Mouse (Mus musculus) frontal cortex, postnatal 25 days (tissue): ENCODE results near the gene Fbf1.

ENCODE experiments used
- DNase-seq, 2 experiments: peaks; one replicate each; pipeline ENCODE4 v3.0.0; 2022; ENCODE audit warnings: low spot score in 2 of 2

The Fbf1 gene

DNA sequence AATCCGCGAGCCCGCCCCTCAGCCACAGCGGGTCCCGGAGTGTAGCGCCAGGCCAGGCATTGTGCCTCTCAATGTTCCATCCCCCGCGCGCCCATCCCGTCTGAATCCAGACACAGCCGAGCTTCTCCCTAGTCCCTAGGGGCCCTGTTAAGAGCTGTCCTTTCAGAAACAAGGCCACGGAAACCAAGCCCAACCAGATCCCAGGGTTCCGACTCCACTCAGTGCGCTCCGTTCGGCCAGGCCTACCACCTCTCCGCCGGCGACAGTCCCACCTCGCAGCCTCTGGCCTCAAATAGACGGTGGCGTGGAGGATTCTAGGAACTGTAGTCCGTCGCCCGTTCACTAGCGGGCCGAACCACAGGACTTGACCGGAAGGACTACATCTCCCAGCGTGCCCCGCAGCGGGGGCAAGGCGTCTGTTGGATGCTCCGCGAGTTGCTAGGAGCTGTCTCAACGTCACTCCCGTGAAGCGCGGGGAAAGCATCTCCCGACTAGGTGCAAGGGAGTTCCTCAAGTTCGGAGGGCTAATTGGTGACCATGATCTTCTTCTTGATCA, at the start of gene Fbf1:
Fbf1 (minus strand) TSS at position 283 of the 556 bp plus-strand sequence.
- DNase-seq: peak; percentile 86 to 95

DNA sequence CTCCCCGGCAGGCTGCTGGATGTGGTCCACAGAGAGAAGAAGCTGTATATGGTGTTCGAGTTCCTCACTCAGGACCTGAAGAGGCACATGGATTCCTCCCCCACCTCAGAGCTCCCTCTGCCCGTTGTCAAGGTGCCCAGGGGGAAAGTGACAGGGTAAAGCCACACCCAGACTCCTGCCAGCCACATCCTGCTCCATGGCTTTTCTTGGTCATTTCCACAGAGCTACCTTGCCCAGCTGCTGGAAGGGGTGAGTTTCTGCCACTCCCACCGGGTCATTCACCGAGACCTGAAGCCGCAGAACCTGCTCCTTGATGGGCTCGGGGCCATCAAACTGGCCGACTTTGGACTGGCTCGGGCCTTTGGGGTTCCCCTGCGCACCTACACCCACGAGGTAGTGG, 48.6 kb upstream of the Fbf1 start:
- no peak for DNase-seq

DNA sequence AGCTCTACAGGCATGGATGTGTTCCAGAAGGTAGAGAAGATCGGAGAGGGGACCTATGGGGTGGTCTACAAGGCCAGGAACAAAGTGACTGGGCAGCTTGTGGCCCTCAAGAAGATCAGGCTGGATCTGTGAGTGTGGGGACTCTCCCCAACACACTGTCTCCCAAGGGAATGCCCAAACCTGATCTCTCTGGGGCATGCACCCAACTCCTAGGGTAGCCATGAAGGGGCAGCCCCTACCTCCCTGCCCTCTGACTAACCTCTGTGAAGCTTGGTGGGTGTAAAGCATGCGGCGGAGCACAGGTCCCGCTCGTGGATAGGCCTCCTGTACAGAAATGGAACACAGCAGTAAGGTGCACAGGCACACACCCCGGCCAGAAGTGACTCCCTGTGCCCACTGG, 48.0 kb upstream of the Fbf1 start:
- no peak for DNase-seq

DNA sequence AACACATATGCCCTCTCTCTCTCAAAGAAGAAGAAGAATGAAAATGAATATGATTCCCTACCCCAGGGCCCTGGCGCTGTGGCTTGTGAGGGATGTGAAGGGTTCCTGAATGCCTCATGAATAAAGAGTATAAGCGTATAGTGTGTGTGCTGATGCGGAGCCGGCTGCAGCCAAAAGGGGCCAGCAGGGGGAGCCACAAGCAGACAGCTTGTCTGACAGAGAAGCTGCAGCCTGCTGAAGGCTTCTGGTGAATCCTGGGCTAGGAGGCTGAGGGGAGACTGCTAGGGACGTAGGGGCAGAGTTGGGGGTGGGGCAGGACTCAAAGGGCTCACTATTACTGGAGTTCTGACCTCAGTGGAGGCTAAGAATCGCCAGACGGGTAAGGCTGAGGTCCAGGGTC, 47.2 kb upstream of the Fbf1 start:
- no peak for DNase-seq

DNA sequence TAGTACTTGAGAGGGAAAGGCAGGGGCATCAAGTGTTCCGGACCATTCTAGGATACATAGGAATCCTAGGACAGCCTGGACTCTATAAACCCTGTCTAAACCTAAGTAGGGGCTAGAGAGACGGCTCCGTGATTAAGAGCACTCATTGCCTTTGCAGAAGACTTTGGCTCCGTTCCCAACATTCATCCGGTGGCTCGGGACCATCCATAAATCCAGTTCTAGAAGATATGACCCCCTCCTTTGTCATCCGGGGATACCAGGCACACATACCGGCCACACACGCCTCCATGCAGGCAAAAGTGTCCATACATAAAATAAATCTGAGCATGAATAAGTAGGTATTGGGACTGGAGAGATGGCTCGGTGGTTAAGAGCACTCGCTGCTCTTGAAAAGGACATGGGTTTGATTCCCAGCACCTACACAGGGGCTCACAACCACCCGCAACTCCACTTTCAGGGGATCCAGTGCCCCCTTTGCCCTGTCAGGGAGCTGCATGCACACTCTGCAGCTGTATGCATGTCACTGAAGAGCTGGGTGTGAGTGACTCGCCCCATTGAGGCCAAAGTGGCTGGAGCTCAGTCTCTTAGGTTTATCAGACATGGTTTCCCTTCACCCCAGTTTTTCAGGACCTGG, 46.0 kb upstream of the Fbf1 start:
- DNase-seq: no peak

DNA sequence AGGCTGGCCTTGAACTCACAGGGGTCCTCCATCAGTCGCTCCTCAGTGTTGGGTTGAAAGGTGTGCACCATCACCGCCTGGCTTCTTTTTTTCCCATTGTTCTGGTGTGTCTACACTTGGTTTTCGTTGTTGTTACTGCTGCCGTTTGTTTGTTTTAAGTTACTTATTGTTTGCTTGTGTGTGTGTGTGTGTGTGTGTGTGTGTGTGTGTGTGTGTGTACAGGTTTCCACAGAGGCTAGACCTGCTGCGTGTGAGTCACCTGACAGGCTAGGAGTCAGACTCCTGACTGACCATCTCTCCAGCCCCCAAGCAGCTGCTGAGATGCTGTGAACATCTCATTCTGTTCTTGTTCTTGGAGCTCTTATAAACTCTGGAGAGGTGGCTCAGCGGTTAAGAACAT, 44.9 kb upstream of the Fbf1 start:
- no peak for DNase-seq

GRCm38 (mm10) chr11:116210696-116211095, 42.7 kb upstream of the Fbf1 start:
- no peak for DNase-seq

- no peak for DNase-seq
These were observed 41.3 kb upstream of the Fbf1 start for GRCm38 (mm10) chr11:116209257-116209656.

GRCm38 (mm10) chr11:116208660-116209059, 40.7 kb upstream of the Fbf1 start:
- no peak for DNase-seq

GRCm38 (mm10) chr11:116206678-116207077, 38.7 kb upstream of the Fbf1 start:
- no peak for DNase-seq

GRCm38 (mm10) chr11:116203150-116203549, 35.2 kb upstream of the Fbf1 start:
- no peak for DNase-seq

DNA sequence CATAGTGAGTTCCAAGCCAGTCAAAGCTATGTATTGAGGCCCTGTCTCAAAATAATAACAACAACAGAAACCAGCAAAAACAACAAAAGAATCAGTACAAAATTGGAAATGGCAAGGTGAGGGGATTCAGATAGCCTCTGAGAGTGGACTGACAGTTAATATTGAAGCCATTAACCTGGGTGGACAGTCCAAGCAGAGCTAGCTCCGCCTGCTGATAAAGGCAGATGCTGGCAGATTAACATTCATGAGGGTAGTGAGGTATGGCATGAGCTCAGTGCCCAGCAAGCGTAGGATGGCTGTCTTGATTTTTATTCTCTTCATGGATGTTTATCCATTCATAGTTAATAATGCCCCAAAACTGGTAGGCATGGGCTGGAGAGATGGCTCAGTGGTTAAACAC, 33.2 kb upstream of the Fbf1 start:
- DNase-seq: no peak

- DNase-seq: peak; percentile 91 to 95
These were observed 30.9 kb upstream of the Fbf1 start, which contains the start of the genes Ten1 and Acox1 for GRCm38 (mm10) chr11:116198639-116199531. Gene Ten1, plus strand, starts transcription at chr11:116198855. Gene Acox1, minus strand, starts transcription at chr11:116199045.

DNA sequence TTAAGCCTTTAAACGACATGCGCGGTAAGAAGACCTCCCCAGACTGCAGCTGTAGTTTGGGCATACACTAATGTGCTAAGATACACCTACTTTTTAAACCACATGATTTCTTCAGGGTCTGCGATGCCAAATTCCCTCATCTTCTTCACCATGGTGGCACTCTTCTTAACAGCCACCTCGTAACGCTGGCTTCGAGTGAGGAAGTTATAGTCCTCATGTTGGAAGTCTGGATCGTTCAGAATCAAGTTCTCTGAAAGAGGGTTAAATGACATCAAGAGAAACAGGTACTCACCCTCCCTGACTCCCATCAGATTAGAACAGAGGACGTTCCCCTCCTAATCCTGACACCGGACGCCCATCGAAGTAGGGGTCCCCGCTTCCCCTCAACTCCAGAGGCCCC, 30.2 kb upstream of the Fbf1 start:
- no peak for DNase-seq

GRCm38 (mm10) chr11:116197584-116197906, 29.6 kb upstream of the Fbf1 start:
- no peak for DNase-seq

DNA sequence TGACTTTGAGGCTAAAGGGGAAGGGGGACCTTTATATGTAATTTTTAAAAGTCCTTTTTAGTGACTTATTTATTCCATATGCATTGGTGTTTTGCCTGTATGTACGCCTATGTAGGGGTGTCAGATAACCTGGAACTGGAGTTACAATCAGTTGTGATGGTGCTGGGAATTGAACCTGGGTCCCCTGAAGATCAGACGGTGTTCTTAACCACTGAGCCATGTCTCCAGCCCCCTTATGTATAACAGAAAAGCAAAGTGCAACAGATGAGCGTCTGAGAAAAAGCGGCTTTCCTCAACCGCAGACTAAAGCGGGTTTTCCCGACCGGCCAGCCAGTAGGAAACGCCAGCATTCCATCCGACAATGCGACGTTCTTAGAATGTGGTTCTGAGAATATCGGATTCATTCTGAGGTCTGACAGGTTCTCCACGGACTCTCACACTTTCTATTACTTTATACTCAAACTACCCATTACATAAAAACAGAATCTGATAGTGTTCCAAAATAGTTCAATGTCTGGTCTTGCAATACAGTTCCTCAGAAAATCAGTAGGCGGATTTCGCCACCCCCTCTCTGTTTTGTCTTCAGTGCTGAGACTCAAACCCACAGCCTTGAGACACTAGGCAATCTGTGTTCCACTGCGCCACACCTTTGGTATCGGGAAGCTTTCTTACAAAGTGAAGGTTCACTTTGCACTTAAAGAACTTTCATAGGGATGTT, 29.1 kb upstream of the Fbf1 start:
- DNase-seq: no peak

DNA sequence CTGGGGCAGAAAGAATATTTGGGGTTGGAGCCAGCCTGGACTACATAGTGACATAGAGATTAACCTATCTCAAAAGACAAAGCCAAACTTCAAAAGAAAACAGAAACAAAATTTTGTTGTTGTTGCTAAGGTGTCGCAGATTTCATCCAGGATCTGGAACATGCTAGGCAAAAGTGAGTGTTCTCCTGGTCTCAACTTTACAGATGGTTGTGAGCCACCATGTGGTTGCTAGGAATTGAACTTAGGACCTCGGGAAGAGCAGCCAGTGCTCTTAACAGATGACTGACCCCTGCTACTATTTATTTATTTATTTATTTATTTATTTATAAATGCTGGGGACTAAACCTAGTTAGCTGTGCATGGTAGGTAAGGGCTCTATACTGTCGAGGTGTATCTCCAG, 28.4 kb upstream of the Fbf1 start:
- DNase-seq: no peak

DNA sequence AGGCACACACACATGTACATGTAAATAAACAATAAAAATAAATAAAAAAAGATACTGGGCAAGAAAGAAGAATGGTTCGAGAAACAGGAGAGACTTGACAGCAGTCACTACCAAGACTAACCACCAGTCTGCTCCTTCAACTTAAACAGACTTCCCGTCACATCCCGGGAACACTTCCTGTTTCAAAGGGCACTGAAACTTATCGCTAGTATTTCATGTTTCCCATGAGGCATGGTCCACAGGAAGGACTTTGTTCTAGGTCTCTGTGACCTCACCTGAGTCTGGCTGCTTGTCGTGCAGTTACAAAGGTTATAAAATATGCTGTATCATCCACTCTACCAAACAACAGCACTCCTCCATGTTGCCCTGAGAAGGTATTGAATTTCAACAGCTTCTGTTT, 27.3 kb upstream of the Fbf1 start:
- DNase-seq: no peak

- no peak for DNase-seq
These were observed 26.7 kb upstream of the Fbf1 start for GRCm38 (mm10) chr11:116194619-116195018.

DNA sequence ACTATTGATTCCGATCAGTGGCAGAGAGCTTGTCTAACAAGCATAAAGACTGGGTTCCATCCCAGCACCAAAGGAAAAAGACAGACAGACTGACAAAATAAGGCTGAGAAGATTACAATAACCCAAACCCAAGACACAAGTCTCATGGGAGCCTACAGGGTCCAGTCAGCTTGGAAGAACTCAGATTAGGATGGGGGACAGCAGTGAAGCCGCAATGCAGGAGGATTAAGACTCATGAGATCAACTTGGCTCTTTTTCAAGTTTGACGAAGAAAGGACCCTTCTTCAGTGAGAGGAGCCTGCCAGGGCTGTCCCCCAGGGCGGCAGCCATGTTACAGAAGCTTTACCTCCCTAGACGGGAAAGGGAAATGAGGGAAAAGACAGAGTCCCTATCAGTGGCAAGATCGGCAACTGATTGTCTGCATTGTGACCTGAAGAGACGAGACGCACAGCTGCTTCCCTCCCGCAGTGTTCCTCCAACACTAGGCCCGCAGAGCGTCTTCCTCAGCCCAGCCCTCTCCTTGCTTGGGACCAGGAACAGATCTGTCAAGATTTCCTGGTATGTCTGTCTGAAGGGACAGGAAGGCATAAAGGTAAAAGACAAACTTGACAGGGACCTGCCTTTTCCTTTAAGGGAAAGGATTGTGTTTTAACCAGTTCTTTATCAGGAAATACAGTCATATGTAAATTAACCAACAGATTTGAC, 19.4 kb upstream of the Fbf1 start:
- no peak for DNase-seq

- no peak for DNase-seq
These were observed 18.4 kb upstream of the Fbf1 start for GRCm38 (mm10) chr11:116186360-116186759.

DNA sequence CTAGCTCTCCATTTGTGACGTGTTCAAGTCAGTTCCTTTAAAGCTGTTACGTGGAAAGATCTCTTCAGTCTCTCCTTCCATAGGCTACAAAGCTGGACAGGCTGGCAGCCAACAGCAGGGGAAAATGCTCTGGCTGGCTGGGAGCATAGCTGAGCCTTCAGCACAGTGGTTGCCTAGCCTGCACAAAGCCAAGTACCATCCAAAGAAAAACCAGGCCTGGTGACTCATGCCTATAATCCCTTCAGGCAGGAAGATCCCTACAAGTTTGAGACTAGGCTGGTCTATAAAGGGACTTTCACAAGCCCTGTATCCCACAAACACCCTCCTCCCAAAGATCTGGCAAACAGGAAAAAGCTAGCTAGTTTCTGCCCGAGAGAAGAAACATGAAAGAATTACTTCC, 17.9 kb upstream of the Fbf1 start:
- no peak for DNase-seq
